ENCODE assay signal across 23 mouse cellular contexts in genomic region chr11:80628581-80628980, GRCm38 (mm10).
DNase-seq lines count a peak whose midpoint lies in the region; ATAC-seq lines count a peak whose summit lies in the region.
"Had no signal": no experiment of that assay in that cellular context is flagged by ENCODE, and none has a peak within 500 bp of the region (broad histone marks: within the 10 kb centered on the region; RNA-seq: fewer than 3 reads in every experiment).

No protein-coding gene starts in this region.

- 59% methylated on average over 4 of the region's 4 CpGs for WGBS in lung, embryonic 15.5 days

- no peak overlapping the region for H3K4me3 ChIP-seq in lung, embryonic 15.5 days
- H3K4me3 ChIP-seq: forebrain, embryonic 10.5 days; forebrain, embryonic 13.5 days; heart, adult 2 months; heart, embryonic 10.5 days; heart, embryonic 13.5 days had no signal

- no peak overlapping the region for H3K4me2 ChIP-seq in lung, embryonic 15.5 days
- H3K4me2 ChIP-seq: forebrain, embryonic 13.5 days; heart, embryonic 13.5 days; hindbrain, embryonic 14.5 days had no signal

- peaks cover 6% of the 10 kb centered on the region; the same call in 1 of the 2 replicates for H3K4me1 ChIP-seq in lung, embryonic 15.5 days
- H3K4me1 ChIP-seq: forebrain, embryonic 10.5 days had no signal

- peak overlapping the region; percentile 12; the same call in 1 of the 2 replicates for H3K27ac ChIP-seq in lung, embryonic 15.5 days
- H3K27ac ChIP-seq: forebrain, embryonic 10.5 days; forebrain, embryonic 13.5 days; heart, adult 2 months; heart, embryonic 13.5 days; hindbrain, embryonic 14.5 days had no signal

- H3K27me3 ChIP-seq in lung, embryonic 15.5 days: no peaks in the 10 kb centered on the region
- H3K27me3 ChIP-seq: heart, embryonic 13.5 days; Patski had no signal

- peak; percentile 76 for ATAC-seq in lung, embryonic 15.5 days (ENCODE audit: borderline replicate concordance, extremely low read depth, low FRiP score, low TSS enrichment)
- ATAC-seq in megakaryocyte progenitor cell, adult 5-6 weeks (replicated peaks; ENCODE audit: poor library complexity): no peak
- ATAC-seq: forebrain, embryonic 13.5 days; forebrain, embryonic 16.5 days had no signal

- DNase-seq in lung, postnatal 25 days (ENCODE audit: low spot score): no peak
- DNase-seq in lung, postnatal 10 days: peak; percentile 9
- DNase-seq in lung, adult 18-20 months: no peak
- DNase-seq in NIH3T3 (ENCODE audit: low read depth): peak; percentile 39
- DNase-seq: adrenal gland, postnatal 10 days; adrenal gland, postnatal 36 days; cerebellum, adult 18-20 months; cerebellum, adult 9-10 months; cerebellum, postnatal 14 days; gastrocnemius, postnatal 10 days; gastrocnemius, postnatal 36 days; heart, adult 2 months; heart, postnatal 14 days; heart, postnatal 4 days had no signal

- H3K9me3 ChIP-seq in lung, embryonic 15.5 days: no peaks in the 10 kb centered on the region
- H3K9me3 ChIP-seq: forebrain, embryonic 10.5 days; forebrain, embryonic 13.5 days; heart, embryonic 10.5 days; heart, embryonic 13.5 days had no signal

- H3K9ac ChIP-seq in lung, embryonic 15.5 days: no peak overlapping the region
- H3K9ac ChIP-seq: forebrain, embryonic 13.5 days; heart, embryonic 13.5 days; hindbrain, embryonic 14.5 days had no signal

- no peaks in the 10 kb centered on the region for H3K36me3 ChIP-seq in lung, embryonic 15.5 days
- H3K36me3 ChIP-seq: forebrain, embryonic 10.5 days; heart, embryonic 10.5 days; heart, embryonic 13.5 days had no signal

Comparison
In these comparisons a context has a peak if more than half of its experiments do, and no peak if none do; other contexts are left out.
1. DNase-seq: peak in lung, postnatal 10 days (single experiment) and NIH3T3 (single experiment); none in lung, postnatal 25 days (single experiment) and lung, adult 18-20 months (0 of 2).